Mouse (Mus musculus): ENCODE results near the gene Cenpa. TPM values are rescaled to one million over a fixed set of nuclear protein-coding genes. Genes with fewer than 3 reads are reported as not detected.

Gene Cenpa
- total RNA-seq, 1 experiment from 2014 or later = 15.1 TPM

Small RNA genes lying within 50 kb of the gene (microRNA-seq; reads per million reads assigned to microRNA genes)
- gene Mir5625 = 0.34 to 0.36 reads per million in 2 experiments

Other genes with a start within 250 kb of the Cenpa start
- 0.09 TPM in 1 of 2 replicates, not detected in the other for gene Otof, start 204.8 kb upstream of the Cenpa start, total RNA-seq (2021)
- not detected in 2 replicates for gene 1700001C02Rik, start 200.7 kb upstream of the Cenpa start, total RNA-seq (2021)
- 2.2 TPM in 2 replicates for gene Cib4, start 120.9 kb upstream of the Cenpa start, total RNA-seq (2021)
- 1,220 and 1,477 TPM in 2 replicates for gene Kcnk3, start 78.6 kb upstream of the Cenpa start, total RNA-seq (2021)
- 51.4 and 52.6 TPM in 2 replicates for gene Slc35f6, start 18.8 kb upstream of the Cenpa start, total RNA-seq (2021)
- 0.57 and 1.3 TPM in 2 replicates for gene Dpysl5, start 44.8 kb downstream of the Cenpa start, total RNA-seq (2021)
- gene Mapre3, start 147.9 kb downstream of the Cenpa start, total RNA-seq (2021) = 51.8 and 62.9 TPM in 2 replicates
- gene Tmem214, start 201.2 kb downstream of the Cenpa start, total RNA-seq (2021) = 49.2 and 52.8 TPM in 2 replicates
- 12.1 and 17.3 TPM in 2 replicates for gene Agbl5, start 221.9 kb downstream of the Cenpa start, total RNA-seq (2021)
- gene Ost4, start 241.0 kb downstream of the Cenpa start, total RNA-seq (2021) = 190 and 207 TPM in 2 replicates
- 41.3 and 57.2 TPM in 2 replicates for gene Emilin1, start 246.6 kb downstream of the Cenpa start, total RNA-seq (2021)

Measured in adrenal gland, postnatal 25 days (tissue).